Mouse (Mus musculus) bone marrow macrophage, adult 2 months (primary cell): Measurements from ENCODE around the gene Ubash3b.

ENCODE experiments used
- CTCF ChIP-seq: IDR thresholded peaks from 2 replicates; pipeline ENCODE4 v1.5.1; 2012; ENCODE audit warnings: low read depth, mild to moderate bottlenecking, low read length, moderate library complexity
- POLR2A ChIP-seq: IDR thresholded peaks from 2 replicates; pipeline ENCODE4 v1.6.1; 2012; ENCODE audit warnings: mild to moderate bottlenecking, low read depth, low read length, borderline replicate concordance

- TF ChIP-seq CTCF (no peak), POLR2A (no peak)
Observed at GRCm38 (mm10) chr9:40989940-40990588, 171.4 kb downstream of the Ubash3b start.
